Mouse (Mus musculus): ENCODE data around the gene Arhgef2. TPM values are rescaled to one million over a fixed set of nuclear protein-coding genes. Genes with fewer than 3 reads are reported as not detected.

The Arhgef2 gene
- polyA plus RNA-seq, 1 experiment from 2014 or later: 41.5 TPM

DNA sequence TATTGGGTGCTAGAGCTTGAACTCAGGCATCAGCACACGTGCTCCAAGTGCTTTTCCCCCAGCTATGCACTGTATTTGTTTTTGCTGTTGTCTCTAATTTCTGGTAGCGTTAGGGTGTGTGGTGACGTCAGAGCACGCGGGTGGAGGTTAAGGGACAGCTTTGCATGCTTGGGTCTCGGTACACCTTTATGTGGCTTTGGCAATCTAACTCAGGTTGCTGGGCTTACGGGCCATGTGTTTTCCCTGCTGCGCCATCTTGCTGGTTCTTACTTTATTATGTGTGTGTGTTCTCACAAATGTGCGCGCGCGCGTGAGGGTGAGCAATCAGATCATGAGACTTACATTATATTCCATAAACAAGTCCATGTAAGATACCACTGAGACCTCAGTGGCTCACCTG, 44.2 kb downstream of the Arhgef2 start:
- no peak for ATAC-seq
- Histone ChIP-seq H3K4me2 (ENCODE audit: low read depth, low read length) (no peak overlapping the region), H3K27me3 (replicated peaks; ENCODE audit: control insufficient read depth, insufficient read depth, low read length) (no peaks in the 10 kb centered on the region), H3K9me3 (ENCODE audit: control insufficient read depth, low read length) (no peaks in the 10 kb centered on the region), H3K4me1 (ENCODE audit: control insufficient read depth, insufficient read depth, low read length) (peaks cover 17% of the 10 kb centered on the region; the same call in 1 of the 2 replicates), H3K36me3 (ENCODE audit: control insufficient read depth, insufficient read depth, low read length) (peaks cover 11% of the 10 kb centered on the region), H3K4me3 (ENCODE audit: low read length) (no peak overlapping the region), H3K27ac (ENCODE audit: low read length) (no peak overlapping the region), H3K9ac (ENCODE audit: low read depth, low read length) (no peak overlapping the region)
- WGBS: 95% methylated on average over 13 of the region's 13 CpGs

DNA sequence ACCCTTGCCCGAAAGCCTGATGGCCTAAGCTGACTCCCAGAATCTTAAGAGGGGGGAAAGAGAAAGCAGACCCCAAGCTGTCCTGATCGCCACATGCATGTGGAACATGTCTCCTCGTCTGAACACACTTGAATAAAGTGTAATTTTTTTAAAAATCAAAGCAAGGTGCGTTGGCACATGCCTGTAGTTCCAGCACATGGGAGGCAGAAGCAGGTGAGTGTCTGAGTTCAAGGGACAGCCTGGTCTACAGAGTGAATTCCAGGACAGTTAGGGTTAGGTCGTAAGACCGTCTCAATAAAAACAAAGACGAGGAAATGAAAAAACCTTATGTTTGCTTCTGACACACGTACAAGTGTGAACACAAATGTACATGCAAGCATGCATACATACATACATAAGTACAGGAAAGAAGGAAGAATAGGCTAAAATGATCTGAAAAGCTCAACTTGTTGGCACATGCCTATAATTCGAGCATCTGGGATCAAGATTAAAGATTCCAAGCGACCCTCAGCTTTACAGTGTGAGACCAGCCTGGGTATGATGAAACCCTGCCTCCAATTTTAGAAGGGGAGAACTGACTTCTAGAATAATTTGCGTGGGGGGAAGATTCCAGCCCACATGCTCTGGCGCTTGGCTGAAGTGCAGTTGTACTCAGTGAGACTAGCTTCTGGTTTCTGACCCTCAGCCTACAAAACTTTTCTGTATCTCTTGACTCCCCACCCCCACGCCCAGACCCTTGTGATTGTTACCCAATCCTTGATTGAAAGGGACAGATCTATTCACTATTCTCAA, 45.1 kb downstream of the Arhgef2 start:
- H3K27ac ChIP-seq (ENCODE audit: low read length): no peak overlapping the region
- no peaks in the 10 kb centered on the region for H3K27me3 ChIP-seq (replicated peaks; ENCODE audit: control insufficient read depth, insufficient read depth, low read length)
- WGBS: 70% methylated on average over 13 of the region's 13 CpGs
- peaks cover 7% of the 10 kb centered on the region; the same call in 1 of the 2 replicates for H3K36me3 ChIP-seq (ENCODE audit: control insufficient read depth, insufficient read depth, low read length)
- no peak overlapping the region for H3K9ac ChIP-seq (ENCODE audit: low read depth, low read length)
- no peak overlapping the region for H3K4me3 ChIP-seq (ENCODE audit: low read length)
- no peak for ATAC-seq
- H3K4me1 ChIP-seq (ENCODE audit: control insufficient read depth, insufficient read depth, low read length): peaks cover 17% of the 10 kb centered on the region; the same call in 1 of the 2 replicates
- no peaks in the 10 kb centered on the region for H3K9me3 ChIP-seq (ENCODE audit: control insufficient read depth, low read length)
- no peak overlapping the region for H3K4me2 ChIP-seq (ENCODE audit: low read depth, low read length)

- peaks cover 1% of the 10 kb centered on the region; the same call in 1 of the 2 replicates for H3K36me3 ChIP-seq (ENCODE audit: control insufficient read depth, insufficient read depth, low read length)
- peak; percentile 55; the same call in 1 of the 2 replicates for ATAC-seq
- no peak overlapping the region for H3K4me3 ChIP-seq (ENCODE audit: low read length)
- WGBS: 72% methylated on average over 18 of the region's 18 CpGs
- peaks cover 17% of the 10 kb centered on the region; the same call in 1 of the 2 replicates for H3K4me1 ChIP-seq (ENCODE audit: control insufficient read depth, insufficient read depth, low read length)
- no peak overlapping the region for H3K4me2 ChIP-seq (ENCODE audit: low read depth, low read length)
- no peaks in the 10 kb centered on the region for H3K27me3 ChIP-seq (replicated peaks; ENCODE audit: control insufficient read depth, insufficient read depth, low read length)
- H3K9ac ChIP-seq (ENCODE audit: low read depth, low read length): no peak overlapping the region
- no peaks in the 10 kb centered on the region for H3K9me3 ChIP-seq (ENCODE audit: control insufficient read depth, low read length)
- H3K27ac ChIP-seq (ENCODE audit: low read length): no peak overlapping the region
These were observed 46.2 kb downstream of the Arhgef2 start for GRCm38 (mm10) chr3:88651669-88652618.

GRCm38 (mm10) chr3:88652846-88653515, 47.2 kb downstream of the Arhgef2 start, which contains the start of gene Rxfp4:
Gene Rxfp4 (minus strand): TSS chr3:88653142.
- H3K4me1 ChIP-seq (ENCODE audit: control insufficient read depth, insufficient read depth, low read length): peaks cover 17% of the 10 kb centered on the region; the same call in 1 of the 2 replicates
- 82% methylated on average over 17 of the region's 17 CpGs for WGBS
- H3K9ac ChIP-seq (ENCODE audit: low read depth, low read length): no peak within 1 kb of the TSS
- H3K4me3 ChIP-seq (ENCODE audit: low read length): no peak within 1 kb of the TSS
- no peaks in the 10 kb centered on the region for H3K9me3 ChIP-seq (ENCODE audit: control insufficient read depth, low read length)
- H3K27ac ChIP-seq (ENCODE audit: low read length): no peak within 1 kb of the TSS
- ATAC-seq: peak; percentile 38; the same call in 1 of the 2 replicates
- H3K36me3 ChIP-seq (ENCODE audit: control insufficient read depth, insufficient read depth, low read length): no peaks in the 10 kb centered on the region
- H3K4me2 ChIP-seq (ENCODE audit: low read depth, low read length): no peak within 1 kb of the TSS
- no peaks in the 10 kb centered on the region for H3K27me3 ChIP-seq (replicated peaks; ENCODE audit: control insufficient read depth, insufficient read depth, low read length)

- no peak for ATAC-seq
- no peaks in the 10 kb centered on the region for H3K9me3 ChIP-seq (ENCODE audit: control insufficient read depth, low read length)
- H3K27me3 ChIP-seq (replicated peaks; ENCODE audit: control insufficient read depth, insufficient read depth, low read length): no peaks in the 10 kb centered on the region
- no peaks in the 10 kb centered on the region for H3K36me3 ChIP-seq (ENCODE audit: control insufficient read depth, insufficient read depth, low read length)
- WGBS: 74% methylated on average over 6 of the region's 6 CpGs
- peaks cover 17% of the 10 kb centered on the region; the same call in 1 of the 2 replicates for H3K4me1 ChIP-seq (ENCODE audit: control insufficient read depth, insufficient read depth, low read length)
- no peak overlapping the region for H3K27ac ChIP-seq (ENCODE audit: low read length)
- no peak overlapping the region for H3K4me3 ChIP-seq (ENCODE audit: low read length)
- no peak overlapping the region for H3K9ac ChIP-seq (ENCODE audit: low read depth, low read length)
- no peak overlapping the region for H3K4me2 ChIP-seq (ENCODE audit: low read depth, low read length)
These were observed 48.0 kb downstream of the Arhgef2 start for GRCm38 (mm10) chr3:88653516-88654370.

GRCm38 (mm10) chr3:88654621-88655020, 48.9 kb downstream of the Arhgef2 start:
- peaks cover 17% of the 10 kb centered on the region; the same call in 1 of the 2 replicates for H3K4me1 ChIP-seq (ENCODE audit: control insufficient read depth, insufficient read depth, low read length)
- no peak overlapping the region for H3K9ac ChIP-seq (ENCODE audit: low read depth, low read length)
- H3K4me3 ChIP-seq (ENCODE audit: low read length): no peak overlapping the region
- no peaks in the 10 kb centered on the region for H3K36me3 ChIP-seq (ENCODE audit: control insufficient read depth, insufficient read depth, low read length)
- H3K27me3 ChIP-seq (replicated peaks; ENCODE audit: control insufficient read depth, insufficient read depth, low read length): no peaks in the 10 kb centered on the region
- H3K4me2 ChIP-seq (ENCODE audit: low read depth, low read length): no peak overlapping the region
- no peaks in the 10 kb centered on the region for H3K9me3 ChIP-seq (ENCODE audit: control insufficient read depth, low read length)
- H3K27ac ChIP-seq (ENCODE audit: low read length): no peak overlapping the region
- ATAC-seq: no peak
- WGBS: 80% methylated on average over 4 of the region's 4 CpGs

- 84% methylated on average over 8 of the region's 8 CpGs for WGBS
- H3K36me3 ChIP-seq (ENCODE audit: control insufficient read depth, insufficient read depth, low read length): no peaks in the 10 kb centered on the region
- no peaks in the 10 kb centered on the region for H3K9me3 ChIP-seq (ENCODE audit: control insufficient read depth, low read length)
- no peaks in the 10 kb centered on the region for H3K27me3 ChIP-seq (replicated peaks; ENCODE audit: control insufficient read depth, insufficient read depth, low read length)
- peaks cover 17% of the 10 kb centered on the region; the same call in 1 of the 2 replicates for H3K4me1 ChIP-seq (ENCODE audit: control insufficient read depth, insufficient read depth, low read length)
- H3K4me3 ChIP-seq (ENCODE audit: low read length): no peak overlapping the region
- no peak for ATAC-seq
- H3K4me2 ChIP-seq (ENCODE audit: low read depth, low read length): no peak overlapping the region
- no peak overlapping the region for H3K9ac ChIP-seq (ENCODE audit: low read depth, low read length)
- no peak overlapping the region for H3K27ac ChIP-seq (ENCODE audit: low read length)
These were observed 49.9 kb downstream of the Arhgef2 start for GRCm38 (mm10) chr3:88655619-88656018.

DNA sequence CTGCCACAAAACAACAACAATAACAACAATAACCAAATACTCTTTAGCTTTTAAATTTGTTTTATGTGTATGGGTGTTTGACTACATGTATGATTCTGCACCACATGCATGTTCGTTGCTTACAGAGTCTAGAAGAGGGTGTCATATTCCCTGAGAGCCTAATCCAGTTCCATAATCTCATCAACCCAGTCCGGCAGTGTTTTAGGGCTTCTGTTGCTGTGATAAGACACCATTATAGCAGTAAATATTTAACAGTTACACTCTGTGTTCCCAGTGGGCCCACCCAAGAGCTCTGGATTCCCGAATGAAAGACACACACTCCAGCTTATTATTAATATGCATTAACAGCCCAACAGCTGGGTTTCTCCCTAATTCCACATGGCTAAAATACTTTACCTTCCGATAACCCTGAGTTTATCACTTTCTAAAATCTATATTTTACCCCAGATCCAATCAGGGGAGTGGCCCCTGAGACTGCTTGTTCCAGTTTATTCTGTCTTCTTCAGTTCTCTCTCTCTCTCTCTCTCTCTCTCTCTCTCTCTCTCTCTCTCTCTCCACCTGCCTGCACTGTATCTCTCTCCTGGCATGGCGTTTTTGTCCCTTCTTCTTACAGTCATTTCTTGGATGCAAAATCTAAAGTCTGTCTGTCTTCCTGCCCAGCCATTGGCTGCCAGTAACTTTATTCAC, 52.8 kb downstream of the Arhgef2 start:
- no peaks in the 10 kb centered on the region for H3K27me3 ChIP-seq (replicated peaks; ENCODE audit: control insufficient read depth, insufficient read depth, low read length)
- H3K9me3 ChIP-seq (ENCODE audit: control insufficient read depth, low read length): peaks cover 3% of the 10 kb centered on the region; the same call in 1 of the 2 replicates
- H3K27ac ChIP-seq (ENCODE audit: low read length): no peak overlapping the region
- WGBS: 51% methylated on average over 5 of the region's 5 CpGs
- H3K4me2 ChIP-seq (ENCODE audit: low read depth, low read length): no peak overlapping the region
- 0 out of 2 replicates have a peak, but pooled peaks cover under 1% of the 10 kb centered on the region for H3K4me1 ChIP-seq (ENCODE audit: control insufficient read depth, insufficient read depth, low read length)
- no peaks in the 10 kb centered on the region for H3K36me3 ChIP-seq (ENCODE audit: control insufficient read depth, insufficient read depth, low read length)
- no peak overlapping the region for H3K9ac ChIP-seq (ENCODE audit: low read depth, low read length)
- no peak for ATAC-seq
- H3K4me3 ChIP-seq (ENCODE audit: low read length): no peak overlapping the region

All from intestine, embryonic 16.5 days (tissue).